Mouse (Mus musculus) forebrain, embryonic 11.5 days (tissue): ENCODE results near the gene Sec14l2. TPM values are rescaled to one million over a fixed set of nuclear protein-coding genes. Genes with fewer than 3 reads are reported as not detected.

ENCODE experiments used
- ATAC-seq: fragments of 200-750 bp; cut with Nextera tagmentation; replicated peaks from 2 replicates; pipeline ENCODE4 v1.8.0; 2017; ENCODE audit warnings: moderate TSS enrichment; ENCODE audit not compliant: low FRiP score
- DNase-seq: peaks from one replicate; pipeline ENCODE4 v3.0.0-alpha.2; 2017; ENCODE audit warnings: low spot score
- H3K27ac ChIP-seq: fragments of 300-500 bp; sonication (generic); 2 replicates; pipeline ENCODE4 v1.5.1; 2014; ENCODE audit warnings: low read depth, low read length
- H3K27me3 ChIP-seq: fragments of 300-500 bp; sonication (generic); 2 replicates; pipeline ENCODE4 v1.6.1; 2014; ENCODE audit warnings: mild to moderate bottlenecking, low read length, mixed read lengths; ENCODE audit not compliant: control insufficient read depth, insufficient read depth
- H3K36me3 ChIP-seq: fragments of 300-500 bp; sonication (generic); 2 replicates; pipeline ENCODE4 v1.6.1; 2014; ENCODE audit warnings: mild to moderate bottlenecking, low read length, moderate library complexity, mixed read lengths; ENCODE audit not compliant: control insufficient read depth, insufficient read depth
- H3K4me1 ChIP-seq: fragments of 300-500 bp; sonication (generic); replicated peaks from 2 replicates; pipeline ENCODE4 v1.6.1; 2014; ENCODE audit warnings: low read length, mixed read lengths; ENCODE audit not compliant: control insufficient read depth, insufficient read depth
- H3K4me2 ChIP-seq: fragments of 300-500 bp; sonication (generic); 2 replicates; pipeline ENCODE4 v1.6.1; 2014; ENCODE audit warnings: low read depth, mild to moderate bottlenecking, low read length, moderate library complexity, mixed read lengths; ENCODE audit not compliant: severe bottlenecking
- H3K4me3 ChIP-seq: fragments of 300-500 bp; sonication (generic); 2 replicates; pipeline ENCODE4 v1.5.1; 2014; ENCODE audit warnings: low read depth, low read length
- H3K9ac ChIP-seq: fragments of 300-500 bp; sonication (generic); 2 replicates; pipeline ENCODE4 v1.6.1; 2014; ENCODE audit warnings: low read length
- H3K9me3 ChIP-seq: fragments of 300-500 bp; sonication (generic); 2 replicates; pipeline ENCODE4 v1.6.1; 2016; ENCODE audit warnings: low read length, mixed read lengths; ENCODE audit not compliant: control insufficient read depth
- whole genome bisulfite sequencing: fragments of 180-500 bp; shearing (Covaris S2); extraction: QIAGEN DNeasy Blood & Tissue Kit; methylation state at CpG from one replicate; pipeline ENCODE4 v1.1.7; 2014; 5-methylcytosine and 5-hydroxymethylcytosine counted together
- polyA plus RNA-seq: library from polyadenylated mRNA; unstranded; fragments of >200 nt; fragmentation: Nextera tagmentation; extraction: Ambion mirVana; gene quantifications from 2 replicates; pipeline ENCODE4 v1.2.1, GENCODE M21; 2014

The Sec14l2 gene
- polyA plus RNA-seq, 1 experiment from 2014 or later, result 2.1 TPM

GRCm38 (mm10) chr11:4069664-4070063, 53.6 kb downstream of the Sec14l2 start:
- H3K27me3 ChIP-seq, result no peaks in the 10 kb centered on the region
- no peaks in the 10 kb centered on the region for H3K36me3 ChIP-seq
- WGBS, result 70% methylated on average over 1 of the region's 1 CpGs
- H3K9ac ChIP-seq, result no peak overlapping the region
- ATAC-seq, result no peak
- no peak overlapping the region for H3K4me3 ChIP-seq
- no peak overlapping the region for H3K27ac ChIP-seq
- H3K4me2 ChIP-seq, result no peak overlapping the region
- no peak for DNase-seq
- H3K4me1 ChIP-seq, result no peaks in the 10 kb centered on the region
- no peaks in the 10 kb centered on the region for H3K9me3 ChIP-seq

GRCm38 (mm10) chr11:4064627-4065122, 58.5 kb downstream of the Sec14l2 start, which contains the start of gene Sec14l3:
Gene Sec14l3, plus strand, starts transcription at chr11:4064841.
- DNase-seq (no peak), ATAC-seq (no peak)
- Histone ChIP-seq H3K4me3 (no peak within 1 kb of the TSS), H3K9me3 (no peaks in the 10 kb centered on the region), H3K4me2 (no peak within 1 kb of the TSS), H3K27me3 (no peaks in the 10 kb centered on the region), H3K4me1 (no peaks in the 10 kb centered on the region), H3K9ac (no peak within 1 kb of the TSS), H3K36me3 (no peaks in the 10 kb centered on the region), H3K27ac (no peak within 1 kb of the TSS)
- 76% methylated on average over 5 of the region's 5 CpGs for WGBS

- no peak overlapping the region for H3K4me3 ChIP-seq
- whole genome bisulfite sequencing, result 33% methylated on average over 6 of the region's 6 CpGs
- no peak for DNase-seq
- no peaks in the 10 kb centered on the region for H3K27me3 ChIP-seq
- H3K4me1 ChIP-seq, result no peaks in the 10 kb centered on the region
- H3K27ac ChIP-seq, result no peak overlapping the region
- no peak for ATAC-seq
- no peaks in the 10 kb centered on the region for H3K9me3 ChIP-seq
- H3K9ac ChIP-seq, result no peak overlapping the region
- H3K4me2 ChIP-seq, result no peak overlapping the region
- H3K36me3 ChIP-seq, result no peaks in the 10 kb centered on the region
Measured at GRCm38 (mm10) chr11:4062981-4063380, 60.2 kb downstream of the Sec14l2 start.

DNA sequence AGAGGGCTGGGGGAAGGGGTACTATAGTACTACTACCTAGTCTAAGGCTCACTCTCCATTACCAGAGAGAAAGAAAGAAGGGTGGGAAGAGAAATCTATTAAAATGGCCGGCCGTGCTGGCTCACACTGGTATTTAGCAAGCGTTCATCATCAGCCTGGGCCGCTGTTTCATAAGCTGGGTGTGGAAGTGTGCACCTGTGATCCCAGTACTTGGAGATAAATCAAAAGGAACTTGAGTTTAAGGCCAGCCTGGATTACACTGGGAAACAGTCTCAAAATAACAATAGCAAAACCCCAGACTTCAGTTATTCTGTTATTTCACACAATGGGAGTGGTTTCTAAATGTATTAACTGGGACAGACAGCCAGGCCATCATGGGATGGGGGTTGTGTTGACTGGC, 60.7 kb downstream of the Sec14l2 start:
- H3K4me1 ChIP-seq, result no peaks in the 10 kb centered on the region
- no peaks in the 10 kb centered on the region for H3K36me3 ChIP-seq
- no peak overlapping the region for H3K9ac ChIP-seq
- H3K27ac ChIP-seq, result no peak overlapping the region
- H3K27me3 ChIP-seq, result no peaks in the 10 kb centered on the region
- no peak overlapping the region for H3K4me3 ChIP-seq
- no peak overlapping the region for H3K4me2 ChIP-seq
- no peaks in the 10 kb centered on the region for H3K9me3 ChIP-seq
- ATAC-seq (no peak), DNase-seq (no peak)
- WGBS, result 94% methylated on average over 4 of the region's 4 CpGs

DNA sequence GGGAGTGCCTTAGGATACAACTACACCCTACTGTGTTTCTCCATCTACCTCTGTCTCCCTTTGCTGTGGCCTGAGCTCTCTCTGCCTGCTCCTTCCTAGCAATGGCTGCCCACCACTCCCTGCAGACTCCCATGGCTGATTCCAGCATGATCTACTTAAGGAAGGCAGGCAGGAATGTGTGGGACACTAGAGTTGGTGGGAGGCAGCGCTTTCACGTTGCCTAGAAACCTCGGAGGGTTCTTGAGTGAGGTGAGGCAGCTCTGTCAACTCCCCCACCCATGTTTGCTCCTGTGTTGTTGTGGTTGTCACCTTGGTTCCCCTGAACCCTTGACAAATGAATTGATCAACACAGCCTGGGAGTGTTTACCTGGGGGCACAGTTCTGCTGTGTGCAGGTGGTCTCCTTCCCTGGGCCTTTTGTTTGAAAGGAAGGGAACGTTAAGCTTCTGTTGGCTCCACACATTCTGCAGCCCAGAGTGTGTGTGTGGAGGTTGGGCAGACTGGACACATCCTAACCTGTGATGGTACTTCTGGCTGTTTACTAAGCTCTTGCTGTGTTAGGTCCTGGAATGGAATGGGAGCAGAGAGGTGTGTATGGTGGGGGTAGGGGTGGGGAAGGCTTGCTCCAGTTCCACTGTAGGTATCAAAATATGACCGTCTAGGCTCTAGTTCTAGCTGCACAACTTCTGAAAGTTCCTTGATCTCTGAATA, 62.2 kb downstream of the Sec14l2 start:
- Histone ChIP-seq H3K27me3 (no peaks in the 10 kb centered on the region), H3K4me1 (no peaks in the 10 kb centered on the region), H3K4me3 (no peak overlapping the region), H3K36me3 (no peaks in the 10 kb centered on the region), H3K4me2 (no peak overlapping the region), H3K9me3 (no peaks in the 10 kb centered on the region), H3K27ac (no peak overlapping the region), H3K9ac (no peak overlapping the region)
- DNase-seq (no peak), ATAC-seq (no peak)
- 87% methylated on average over 5 of the region's 5 CpGs for WGBS

- Histone ChIP-seq H3K27ac (no peak overlapping the region), H3K9me3 (no peaks in the 10 kb centered on the region), H3K27me3 (no peaks in the 10 kb centered on the region), H3K4me3 (no peak overlapping the region), H3K36me3 (no peaks in the 10 kb centered on the region), H3K9ac (no peak overlapping the region), H3K4me2 (no peak overlapping the region), H3K4me1 (no peaks in the 10 kb centered on the region)
- ATAC-seq, result no peak
- WGBS, result 16% methylated on average over 5 of the region's 5 CpGs
- peak; percentile 84 for DNase-seq
Measured at GRCm38 (mm10) chr11:4053586-4053985, 69.6 kb downstream of the Sec14l2 start.

GRCm38 (mm10) chr11:4048438-4048837, 74.8 kb downstream of the Sec14l2 start:
- no peak overlapping the region for H3K27ac ChIP-seq
- WGBS, result 88% methylated on average over 6 of the region's 6 CpGs
- no peaks in the 10 kb centered on the region for H3K36me3 ChIP-seq
- DNase-seq (no peak), ATAC-seq (no peak)
- no peak overlapping the region for H3K4me2 ChIP-seq
- H3K9me3 ChIP-seq, result no peaks in the 10 kb centered on the region
- no peaks in the 10 kb centered on the region for H3K4me1 ChIP-seq
- H3K4me3 ChIP-seq, result no peak overlapping the region
- no peak overlapping the region for H3K9ac ChIP-seq
- H3K27me3 ChIP-seq, result no peaks in the 10 kb centered on the region

GRCm38 (mm10) chr11:4047766-4048165, 75.4 kb downstream of the Sec14l2 start:
- no peak overlapping the region for H3K9ac ChIP-seq
- H3K4me1 ChIP-seq, result no peaks in the 10 kb centered on the region
- no peak overlapping the region for H3K4me3 ChIP-seq
- 92% methylated on average over 2 of the region's 2 CpGs for WGBS
- no peaks in the 10 kb centered on the region for H3K36me3 ChIP-seq
- H3K27me3 ChIP-seq, result no peaks in the 10 kb centered on the region
- H3K9me3 ChIP-seq, result no peaks in the 10 kb centered on the region
- ATAC-seq (no peak), DNase-seq (no peak)
- no peak overlapping the region for H3K4me2 ChIP-seq
- no peak overlapping the region for H3K27ac ChIP-seq
